Mouse (Mus musculus): Measurements from ENCODE around the gene Rap2a.

Gene Rap2a

GRCm38 (mm10) chr14:120477982-120478568, at the start of gene Rap2a:
Gene Rap2a (plus strand): TSS chr14:120478444.
- DNase-seq: peak; percentile 95

- no peak for DNase-seq
Measured at GRCm38 (mm10) chr14:120428497-120428896, 49.7 kb upstream of the Rap2a start.

- no peak for DNase-seq
Measured at GRCm38 (mm10) chr14:120432773-120433172, 45.5 kb upstream of the Rap2a start.

GRCm38 (mm10) chr14:120433931-120434398, 44.3 kb upstream of the Rap2a start:
- no peak for DNase-seq

DNA sequence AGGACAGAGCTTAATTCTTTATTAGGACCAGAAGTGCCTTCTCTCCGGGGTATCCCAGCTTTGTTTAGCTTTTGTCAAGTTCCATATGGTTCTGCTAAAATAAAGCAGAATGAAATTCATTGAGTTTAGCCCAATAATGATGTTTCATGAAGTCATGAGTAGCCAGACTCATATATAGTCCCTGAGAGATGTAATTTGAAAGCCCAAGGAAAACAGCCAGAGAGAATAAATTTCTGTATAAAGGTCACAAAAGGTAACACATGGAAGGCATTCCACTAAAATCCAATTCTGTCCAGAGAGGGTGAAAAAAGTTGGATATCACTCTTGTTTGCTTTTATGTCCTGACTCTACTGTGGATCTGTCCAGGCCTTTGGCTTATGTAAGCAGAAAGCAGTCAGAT, 43.4 kb upstream of the Rap2a start:
- DNase-seq: no peak

DNA sequence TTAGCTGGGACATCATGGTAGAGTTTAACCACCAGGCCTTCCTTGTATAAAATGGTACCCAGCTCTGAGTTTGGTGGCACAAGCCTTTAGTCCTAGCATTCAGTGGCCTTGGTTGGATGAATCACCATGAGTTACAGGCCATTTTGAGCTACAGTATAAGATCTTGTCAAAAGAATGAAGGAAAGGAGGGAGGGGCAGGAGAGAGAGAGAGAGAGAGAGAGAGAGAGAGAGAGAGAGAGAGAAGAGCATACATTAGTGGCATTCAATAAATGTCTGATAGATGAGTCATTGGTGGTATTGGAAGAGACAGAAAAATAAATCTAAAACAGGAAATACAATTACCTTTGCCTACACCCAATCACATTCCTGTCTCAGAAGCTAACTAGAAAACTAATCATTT, 37.5 kb upstream of the Rap2a start:
- no peak for DNase-seq

- no peak for DNase-seq
Measured at GRCm38 (mm10) chr14:120441256-120441655, 37.0 kb upstream of the Rap2a start.

- DNase-seq: no peak
Measured at GRCm38 (mm10) chr14:120441836-120442235, 36.4 kb upstream of the Rap2a start.

DNA sequence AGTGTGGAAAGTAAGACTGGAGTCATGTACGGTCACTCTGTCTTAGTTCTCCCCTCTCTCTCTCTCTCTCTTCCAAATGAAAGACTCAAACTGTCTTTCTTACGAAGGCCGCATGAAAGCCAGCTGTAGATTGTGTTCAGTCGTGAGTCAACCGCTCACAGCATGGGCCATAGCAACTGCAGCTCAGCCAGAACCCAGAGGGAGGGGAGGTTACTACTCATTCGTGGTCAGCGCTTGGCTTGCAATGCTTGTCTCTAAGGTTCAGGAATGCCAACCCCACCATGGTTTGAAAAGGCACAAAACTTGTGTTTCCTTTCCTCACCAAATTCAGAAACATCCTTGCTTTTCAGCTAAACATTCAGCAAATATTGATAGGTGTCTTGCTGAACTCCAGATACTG, 24.0 kb upstream of the Rap2a start:
- DNase-seq: no peak

GRCm38 (mm10) chr14:120463938-120464727, 14.1 kb upstream of the Rap2a start:
- DNase-seq: no peak

DNA sequence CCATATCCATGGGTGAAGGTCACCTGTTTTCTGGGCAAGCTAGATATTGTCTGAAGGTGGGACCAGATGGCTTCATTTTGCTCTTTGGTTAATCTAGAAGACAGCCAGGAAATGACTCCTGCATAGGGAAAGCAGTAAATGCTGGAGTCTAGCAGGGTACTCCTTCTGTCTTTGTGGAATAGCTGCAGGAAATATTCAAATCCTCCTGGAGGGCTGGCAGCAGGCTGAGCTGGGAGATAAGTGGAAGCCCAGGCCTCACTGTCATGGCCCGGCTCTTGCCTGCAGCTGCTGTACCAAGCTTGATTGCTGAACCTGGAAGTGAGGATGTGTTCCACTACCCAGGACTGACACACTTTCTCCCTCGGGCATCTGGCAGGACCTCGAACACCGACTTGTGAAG, 11.4 kb upstream of the Rap2a start:
- DNase-seq: no peak

DNA sequence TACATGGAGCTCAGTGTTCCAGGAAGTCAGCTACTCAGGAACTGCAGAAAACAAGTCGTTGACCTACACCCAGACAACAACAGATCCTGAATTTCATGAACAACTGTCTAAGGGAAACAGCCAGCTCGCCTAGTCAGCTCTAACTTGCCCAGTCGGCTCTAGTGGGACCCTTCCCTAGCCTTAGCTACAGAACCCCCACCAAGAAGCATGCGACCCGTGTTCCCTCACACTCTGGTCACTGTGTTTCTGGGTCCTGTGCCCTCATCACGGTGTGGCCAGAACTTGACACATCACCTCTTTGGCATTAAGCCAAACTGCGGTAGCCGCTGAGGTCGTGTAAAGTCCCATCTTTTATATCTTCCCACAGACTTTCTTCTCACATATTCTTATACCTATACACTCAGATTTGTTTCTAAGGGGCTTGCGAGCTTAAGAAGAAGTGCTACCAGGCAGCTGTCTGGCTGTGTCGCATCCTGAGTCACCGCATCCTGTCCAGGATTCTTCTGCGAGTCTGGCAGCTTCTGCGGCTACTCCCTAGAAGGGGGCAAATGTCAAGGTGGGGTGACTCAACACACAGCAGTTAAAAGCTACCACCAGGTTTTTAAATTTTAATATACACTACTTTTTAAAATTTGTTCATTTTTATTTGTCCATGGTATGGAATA, 9.0 kb upstream of the Rap2a start:
- DNase-seq: no peak

GRCm38 (mm10) chr14:120476186-120476697, 2.0 kb upstream of the Rap2a start:
- DNase-seq: no peak

- peak; percentile 100 for DNase-seq
Measured at GRCm38 (mm10) chr14:120477288-120477981, 809 bp upstream of the Rap2a start.

DNA sequence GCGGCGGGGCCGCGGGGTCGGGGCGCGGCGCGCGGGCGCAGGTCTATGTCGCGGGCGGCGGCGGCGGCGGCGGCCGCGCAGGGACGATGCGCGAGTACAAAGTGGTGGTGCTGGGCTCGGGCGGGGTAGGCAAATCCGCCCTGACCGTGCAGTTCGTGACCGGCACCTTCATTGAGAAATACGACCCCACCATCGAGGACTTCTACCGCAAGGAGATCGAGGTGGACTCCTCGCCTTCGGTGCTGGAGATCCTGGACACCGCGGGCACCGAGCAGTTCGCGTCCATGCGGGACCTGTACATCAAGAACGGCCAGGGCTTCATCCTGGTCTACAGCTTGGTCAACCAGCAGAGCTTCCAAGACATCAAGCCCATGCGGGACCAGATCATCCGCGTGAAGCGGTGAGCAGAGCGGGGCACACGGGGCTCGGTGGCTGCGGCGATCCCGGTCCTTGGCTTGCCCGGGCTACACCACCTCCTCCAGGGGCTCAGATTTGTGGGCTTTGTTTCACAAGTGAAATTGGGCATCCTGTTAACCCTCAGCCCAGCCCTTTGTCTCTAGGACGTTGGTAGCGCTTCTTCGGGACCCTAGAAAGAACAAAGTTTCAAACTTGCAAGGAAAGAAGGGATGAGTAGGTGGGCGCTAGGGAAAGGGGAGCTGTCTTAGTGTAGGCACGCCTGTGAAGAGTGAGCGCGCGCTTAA, 547 bp downstream of the Rap2a start:
- peak; percentile 18 for DNase-seq

DNA sequence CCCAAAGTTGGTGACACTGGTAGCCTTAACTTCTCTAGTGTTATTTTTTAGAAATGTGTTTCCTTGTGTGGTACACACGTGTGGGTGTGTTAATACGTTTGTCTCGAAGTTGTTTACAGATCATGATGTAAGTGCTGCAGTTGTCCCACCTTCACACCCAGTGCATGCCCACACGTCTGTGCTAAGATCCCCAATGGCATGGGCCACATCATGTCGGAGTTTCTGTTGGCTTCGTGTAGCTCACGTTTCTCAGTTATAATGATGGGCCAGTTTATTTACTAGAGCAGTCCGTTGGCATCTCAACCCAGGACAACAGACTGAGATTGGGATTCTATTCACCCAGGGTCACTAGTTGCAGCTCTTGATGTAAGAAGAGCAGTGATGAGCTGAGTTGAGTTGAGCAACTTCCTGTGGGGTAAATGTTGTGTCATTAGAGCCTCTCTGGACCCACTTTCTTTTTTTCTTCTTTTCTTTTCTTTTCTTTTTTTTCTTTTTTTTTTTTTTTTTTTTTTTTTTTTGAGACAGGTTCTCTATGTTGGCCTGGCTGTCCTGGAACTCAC, 2.2 kb downstream of the Rap2a start:
- no peak for DNase-seq

- DNase-seq: no peak
Measured at GRCm38 (mm10) chr14:120480927-120481326, 2.7 kb downstream of the Rap2a start.

DNA sequence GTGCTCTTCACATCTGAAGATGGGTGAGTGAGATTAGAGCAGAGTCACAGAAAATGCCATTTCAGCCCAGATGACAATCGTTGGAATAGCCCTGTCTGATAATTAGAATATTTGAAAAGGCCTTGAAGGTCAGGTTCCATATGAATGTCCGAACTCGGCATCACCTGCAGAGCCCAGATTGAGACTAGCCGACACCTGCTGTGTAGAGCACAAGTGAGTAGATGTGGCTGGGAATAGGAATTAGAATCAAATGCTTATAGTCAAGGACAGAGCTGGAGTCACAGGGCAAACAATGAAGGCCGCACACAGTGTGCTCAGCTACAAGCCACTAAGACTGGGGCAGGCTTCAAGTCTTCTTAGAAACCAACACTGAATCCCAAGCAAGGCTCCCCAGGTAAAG, 6.3 kb downstream of the Rap2a start:
- DNase-seq: no peak

- no peak for DNase-seq
Measured at GRCm38 (mm10) chr14:120496284-120496683, 18.0 kb downstream of the Rap2a start.

DNA sequence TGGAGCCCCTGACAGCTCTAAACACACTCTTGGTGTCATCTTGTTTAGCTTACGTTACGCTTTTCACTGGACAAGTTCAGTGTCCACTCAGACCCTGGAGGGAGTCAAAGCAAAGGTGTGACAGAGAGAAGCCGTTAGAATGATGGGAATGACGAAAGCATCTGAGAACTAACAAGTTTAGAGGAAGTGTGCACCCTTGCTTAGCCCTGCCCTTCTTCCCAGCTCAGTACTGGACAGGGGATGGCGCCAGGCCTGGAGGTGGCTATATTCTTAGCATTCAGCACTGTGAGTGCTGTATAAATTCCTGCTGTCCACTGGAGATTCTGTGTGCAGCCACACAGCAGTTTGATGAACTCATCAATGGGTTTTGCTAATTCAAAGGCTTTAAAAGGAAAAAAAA, 18.6 kb downstream of the Rap2a start:
- no peak for DNase-seq

DNA sequence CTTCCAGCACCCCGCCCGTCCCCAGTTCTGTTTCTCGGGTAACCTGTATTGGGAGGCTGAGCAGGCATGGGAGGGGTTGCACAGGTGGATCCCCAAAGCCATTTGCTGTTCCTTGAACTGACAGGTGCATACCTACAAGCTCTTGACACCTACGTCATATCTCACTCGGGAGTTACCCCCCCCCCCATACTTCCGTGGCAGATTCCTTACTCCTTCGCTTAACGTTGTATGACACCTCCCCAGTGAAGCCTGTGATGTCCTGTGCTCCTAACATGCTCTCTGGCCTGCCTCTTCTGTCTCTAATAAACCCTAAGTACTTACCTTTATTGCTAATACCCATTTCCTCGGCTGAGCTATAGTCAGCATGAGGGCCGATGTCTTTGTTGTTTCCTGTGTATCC, 20.9 kb downstream of the Rap2a start:
- no peak for DNase-seq

GRCm38 (mm10) chr14:120499601-120500000, 21.4 kb downstream of the Rap2a start:
- no peak for DNase-seq
